Mouse (Mus musculus) heart, embryonic 13.5 days (tissue): Measurements from ENCODE around the gene Wdr19. TPM values are rescaled to one million over a fixed set of nuclear protein-coding genes. Genes with fewer than 3 reads are reported as not detected.

Source experiments
- ATAC-seq: fragments of 200-750 bp; cut with Nextera tagmentation; 2 replicates; pipeline ENCODE4 v1.8.0; 2017; ENCODE audit warnings: moderate TSS enrichment; ENCODE audit not compliant: insufficient number of reproducible peaks, low FRiP score, low TSS enrichment; ENCODE audit errors: extremely low read depth
- H3K27ac ChIP-seq: fragments of 300-500 bp; sonication (generic); replicated peaks from 2 replicates; pipeline ENCODE4 v1.5.1; 2015; ENCODE audit warnings: moderate library complexity, mild to moderate bottlenecking, inconsistent platforms
- H3K27me3 ChIP-seq: fragments of 300-500 bp; sonication (generic); replicated peaks from 2 replicates; pipeline ENCODE4 v1.6.1; 2015; ENCODE audit warnings: mild to moderate bottlenecking, inconsistent platforms
- H3K36me3 ChIP-seq: fragments of 300-500 bp; sonication (generic); 2 replicates; pipeline ENCODE4 v1.6.1; 2015; ENCODE audit warnings: mild to moderate bottlenecking, inconsistent platforms
- H3K4me1 ChIP-seq: fragments of 300-500 bp; sonication (generic); 2 replicates; pipeline ENCODE4 v1.6.1; 2015; ENCODE audit warnings: inconsistent platforms
- H3K4me2 ChIP-seq: fragments of 300-500 bp; sonication (generic); 2 replicates; pipeline ENCODE4 v1.6.1; 2015; ENCODE audit warnings: inconsistent platforms, mild to moderate bottlenecking, moderate library complexity
- H3K4me3 ChIP-seq: fragments of 300-500 bp; sonication (generic); 2 replicates; pipeline ENCODE4 v1.5.1; 2015; ENCODE audit warnings: moderate library complexity, mild to moderate bottlenecking, inconsistent platforms
- H3K9ac ChIP-seq: fragments of 300-500 bp; sonication (generic); 2 replicates; pipeline ENCODE4 v1.6.1; 2015; ENCODE audit warnings: inconsistent platforms, mild to moderate bottlenecking, moderate library complexity
- H3K9me3 ChIP-seq: fragments of 300-500 bp; sonication (generic); 2 replicates; pipeline ENCODE4 v1.6.1; 2016; ENCODE audit warnings: inconsistent platforms
- WGBS: fragments of 180-500 bp; shearing (Covaris S2); methylation state at CpG from one replicate; pipeline ENCODE4 v1.1.7; 2015; ENCODE audit warnings: mixed read lengths; 5-methylcytosine and 5-hydroxymethylcytosine counted together
- polyA plus RNA-seq: library from polyadenylated mRNA; unstranded; fragments of >200 nt; fragmentation: Nextera tagmentation; extraction: Ambion mirVana; gene quantifications from 2 replicates; pipeline ENCODE4 v1.2.1, GENCODE M21; 2015

Gene Wdr19
- polyA plus RNA-seq, 1 experiment from 2014 or later: 6.2 TPM

DNA sequence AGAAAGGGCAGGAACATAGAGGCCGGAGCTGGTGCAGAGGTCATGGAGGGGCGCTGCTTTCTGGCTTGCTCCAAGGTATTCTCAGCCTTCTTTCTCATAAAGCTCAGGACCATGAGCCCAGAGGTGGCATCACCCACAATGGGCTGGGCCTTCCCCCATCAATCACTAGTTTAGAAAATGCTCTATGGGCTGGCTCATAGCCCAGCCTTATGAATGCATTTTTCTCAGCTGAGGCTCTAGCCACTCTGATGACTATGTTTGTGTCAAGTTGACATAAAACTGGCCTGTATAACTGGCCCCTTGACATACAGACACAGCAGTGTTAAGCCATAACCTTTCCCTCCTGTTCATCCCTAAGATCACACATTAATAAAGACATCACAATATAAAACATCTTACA, 5.2 kb downstream of the Wdr19 start:
- H3K4me1 ChIP-seq: peaks cover 19% of the 10 kb centered on the region
- no peak overlapping the region for H3K4me3 ChIP-seq
- ATAC-seq: no peak
- H3K9ac ChIP-seq: no peak overlapping the region
- H3K4me2 ChIP-seq: no peak overlapping the region
- H3K9me3 ChIP-seq: no peaks in the 10 kb centered on the region
- no peaks in the 10 kb centered on the region for H3K27me3 ChIP-seq
- H3K36me3 ChIP-seq: peaks cover 6% of the 10 kb centered on the region; the same call in 1 of the 2 replicates
- WGBS: 78% methylated on average over 2 of the region's 2 CpGs
- no peak overlapping the region for H3K27ac ChIP-seq

DNA sequence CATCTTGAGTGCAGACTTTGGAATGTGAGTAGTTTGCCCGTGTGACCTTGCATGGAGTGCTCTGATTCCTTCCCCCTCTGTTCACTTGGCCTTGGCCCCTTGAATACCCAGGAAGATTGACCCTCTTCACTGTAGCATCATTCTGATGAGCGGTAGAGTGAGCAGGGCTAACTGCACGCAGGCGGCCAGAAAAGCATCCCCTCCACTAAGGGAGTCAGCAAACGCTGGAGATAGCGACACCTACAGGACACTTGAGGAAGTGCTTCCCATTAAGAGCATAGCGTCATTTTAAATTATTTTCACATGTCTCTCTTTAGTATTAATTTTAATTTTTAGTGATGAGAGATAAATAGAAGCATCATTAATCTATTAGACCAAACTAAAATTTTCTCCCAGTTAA, 13.8 kb downstream of the Wdr19 start:
- H3K9me3 ChIP-seq: no peaks in the 10 kb centered on the region
- H3K9ac ChIP-seq: no peak overlapping the region
- H3K27me3 ChIP-seq: no peaks in the 10 kb centered on the region
- H3K36me3 ChIP-seq: no peaks in the 10 kb centered on the region; the same call in 1 of the 2 replicates
- no peak overlapping the region for H3K4me3 ChIP-seq
- ATAC-seq: no peak
- no peak overlapping the region for H3K27ac ChIP-seq
- H3K4me2 ChIP-seq: no peak overlapping the region
- 22% methylated on average over 7 of the region's 7 CpGs for WGBS
- H3K4me1 ChIP-seq: no peaks in the 10 kb centered on the region

DNA sequence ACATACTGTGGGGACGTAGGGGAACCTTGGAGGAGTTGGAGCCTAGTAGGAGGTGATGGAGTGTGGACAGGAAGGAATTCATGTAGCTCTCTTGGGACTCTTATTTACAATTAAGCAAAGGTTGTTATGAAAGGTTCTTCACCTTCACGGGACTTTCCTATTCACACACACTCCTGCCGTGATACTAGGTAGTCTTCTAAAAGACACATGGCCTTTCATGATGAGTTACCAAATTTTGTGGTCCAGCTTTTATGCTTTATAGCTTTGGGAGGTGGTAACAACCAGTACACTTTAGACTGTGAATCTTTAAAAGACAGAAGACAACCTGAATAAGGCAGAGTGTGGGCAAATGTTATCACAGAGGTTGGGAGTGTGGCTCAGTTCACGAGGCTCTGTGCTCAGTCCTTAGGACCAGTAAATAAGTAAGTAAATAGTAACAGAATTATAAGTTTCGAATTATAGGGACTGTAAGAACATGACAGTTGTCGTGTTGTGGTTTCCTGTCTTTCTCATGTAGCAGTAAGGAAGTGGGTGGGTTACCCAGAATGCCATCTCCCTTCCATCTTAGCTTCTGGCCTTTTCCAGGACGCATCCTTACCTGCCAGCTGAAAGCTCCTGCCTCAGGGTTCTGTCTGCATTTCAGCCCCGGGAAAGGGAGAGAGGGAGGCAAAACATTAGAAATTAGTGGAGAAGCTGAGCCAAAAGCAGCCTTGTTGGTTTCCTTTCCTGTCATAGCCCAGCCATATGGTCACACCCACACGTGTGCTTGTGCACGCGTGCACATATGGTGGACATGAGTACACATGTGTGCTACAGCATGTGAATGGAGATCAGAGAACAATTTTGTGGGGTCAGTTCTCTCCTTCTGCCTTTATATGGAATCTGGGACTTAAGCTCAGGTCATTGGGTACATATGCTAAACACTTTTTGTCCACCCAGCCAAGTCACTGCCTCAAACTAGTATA, 18.1 kb downstream of the Wdr19 start:
- no peak for ATAC-seq
- Histone ChIP-seq H3K4me1 (peaks cover 6% of the 10 kb centered on the region), H3K27me3 (no peaks in the 10 kb centered on the region), H3K4me2 (no peak overlapping the region), H3K9ac (no peak overlapping the region), H3K27ac (no peak overlapping the region), H3K4me3 (no peak overlapping the region), H3K36me3 (peaks cover 8% of the 10 kb centered on the region), H3K9me3 (no peaks in the 10 kb centered on the region)
- 78% methylated on average over 11 of the region's 11 CpGs for WGBS

DNA sequence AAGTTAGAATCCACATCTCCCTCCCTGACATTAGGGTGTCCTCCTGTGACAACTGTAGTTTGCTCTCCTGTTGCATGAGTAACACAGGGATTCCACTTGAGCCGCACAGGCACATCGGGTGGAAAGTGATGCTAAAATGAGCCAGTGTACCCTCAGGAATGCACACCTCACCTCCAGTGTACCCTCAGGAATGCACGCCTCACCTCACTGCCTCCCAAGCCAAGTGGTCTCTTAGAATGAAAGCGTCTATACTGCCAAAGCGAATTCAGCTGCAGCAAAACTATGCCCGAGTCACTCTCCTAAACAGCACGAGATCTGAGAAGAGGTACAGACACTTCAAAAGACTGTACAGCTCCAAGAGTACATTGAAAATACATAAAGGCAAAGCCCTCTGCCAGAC, 21.5 kb downstream of the Wdr19 start:
- 40% methylated on average over 7 of the region's 7 CpGs for WGBS
- H3K27ac ChIP-seq: no peak overlapping the region
- ATAC-seq: no peak

DNA sequence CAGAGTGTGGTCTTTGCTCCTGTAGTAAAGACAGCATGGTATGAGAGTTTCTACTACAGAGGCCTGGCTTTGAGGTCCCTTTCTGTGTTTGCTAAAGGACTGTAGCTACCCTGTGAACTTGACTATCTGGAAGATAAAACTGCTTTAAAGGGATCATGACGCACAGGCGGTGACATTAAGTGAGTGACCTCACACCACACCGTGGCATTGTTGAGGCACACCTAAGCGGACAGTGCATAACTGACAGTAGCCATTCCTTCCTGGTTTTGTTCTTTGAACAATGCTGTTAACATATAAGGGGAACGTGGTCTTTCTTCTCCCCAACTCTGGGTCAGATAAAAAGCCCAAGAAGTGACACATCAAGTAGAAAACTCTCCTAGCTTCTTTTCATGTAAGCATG, 24.6 kb downstream of the Wdr19 start:
- no peak overlapping the region for H3K4me2 ChIP-seq
- peaks cover 36% of the 10 kb centered on the region for H3K36me3 ChIP-seq
- WGBS: 52% methylated on average over 5 of the region's 5 CpGs
- H3K27ac ChIP-seq: no peak overlapping the region
- peaks cover 6% of the 10 kb centered on the region for H3K4me1 ChIP-seq
- ATAC-seq: no peak
- H3K9me3 ChIP-seq: no peaks in the 10 kb centered on the region
- no peak overlapping the region for H3K9ac ChIP-seq
- no peak overlapping the region for H3K4me3 ChIP-seq
- no peaks in the 10 kb centered on the region for H3K27me3 ChIP-seq

More for the DNA sequence above, 21.5 kb downstream of the Wdr19 start:
- H3K9me3 ChIP-seq: no peaks in the 10 kb centered on the region
- peaks cover 23% of the 10 kb centered on the region for H3K36me3 ChIP-seq
- no peaks in the 10 kb centered on the region for H3K27me3 ChIP-seq
- no peak overlapping the region for H3K4me2 ChIP-seq
- H3K4me1 ChIP-seq: peaks cover 6% of the 10 kb centered on the region
- no peak overlapping the region for H3K4me3 ChIP-seq
- H3K9ac ChIP-seq: no peak overlapping the region

DNA sequence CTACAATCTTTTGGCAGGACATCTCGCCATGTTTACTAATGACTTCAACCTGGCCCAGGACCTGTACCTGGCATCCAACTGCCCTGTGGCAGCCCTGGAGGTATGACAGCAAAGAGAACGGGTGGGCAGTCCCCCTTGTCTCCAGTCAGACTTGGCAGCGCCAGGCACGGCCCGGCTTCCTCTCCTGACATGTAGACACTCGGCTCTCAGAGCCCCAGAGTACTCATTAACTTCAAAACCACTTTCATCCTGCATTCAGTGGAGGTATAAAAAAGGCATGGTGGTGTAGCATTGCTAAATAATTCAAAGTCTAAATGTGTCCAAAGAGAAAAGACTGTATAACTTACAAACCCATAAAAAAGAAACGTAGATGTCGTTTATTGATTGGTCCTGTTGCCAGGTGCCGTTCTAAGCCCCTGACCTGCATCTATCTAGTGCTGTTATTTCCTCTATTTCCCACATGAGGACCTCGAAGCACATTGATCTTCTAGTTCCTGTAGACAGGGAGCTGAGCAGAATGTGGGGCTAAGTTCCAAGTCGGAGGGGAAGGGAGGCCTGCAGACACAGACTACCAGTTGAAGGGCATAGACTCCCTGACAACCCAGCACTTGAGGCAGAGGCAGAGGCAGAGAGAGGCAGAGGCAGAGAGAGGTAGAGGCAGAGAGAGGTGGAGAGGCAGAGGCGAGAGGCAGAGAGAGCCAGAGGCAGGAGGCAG, 31.9 kb downstream of the Wdr19 start:
- Histone ChIP-seq H3K4me1 (no peaks in the 10 kb centered on the region), H3K9ac (no peak overlapping the region), H3K27ac (no peak overlapping the region), H3K27me3 (no peaks in the 10 kb centered on the region), H3K4me3 (no peak overlapping the region), H3K36me3 (peaks cover 32% of the 10 kb centered on the region), H3K4me2 (no peak overlapping the region), H3K9me3 (no peaks in the 10 kb centered on the region)
- no peak for ATAC-seq
- WGBS: 77% methylated on average over 12 of the region's 12 CpGs

DNA sequence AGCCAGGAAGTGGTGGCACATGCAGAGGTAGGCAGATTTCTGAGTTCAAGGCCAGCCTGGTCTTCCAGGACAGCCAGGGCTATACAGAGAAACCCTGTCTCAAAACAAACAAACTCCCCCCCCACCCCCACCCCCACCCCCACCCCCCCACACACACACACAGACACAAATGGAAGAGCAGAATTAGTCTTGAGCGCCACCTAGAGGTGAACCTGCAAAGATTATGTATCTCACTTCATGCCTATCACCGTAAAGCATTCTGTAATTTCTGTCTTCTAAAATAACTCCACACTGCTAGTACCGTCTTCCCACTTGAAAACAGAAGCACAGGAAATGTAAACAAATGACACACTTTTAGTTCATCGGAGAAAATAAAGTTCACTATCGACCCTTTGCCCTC, 43.2 kb downstream of the Wdr19 start:
- 42% methylated on average over 5 of the region's 5 CpGs for WGBS
- Histone ChIP-seq H3K27ac (no peak overlapping the region), H3K4me1 (peaks cover 14% of the 10 kb centered on the region), H3K4me2 (no peak overlapping the region), H3K4me3 (no peak overlapping the region), H3K9ac (no peak overlapping the region), H3K36me3 (peaks cover 23% of the 10 kb centered on the region), H3K27me3 (no peaks in the 10 kb centered on the region), H3K9me3 (no peaks in the 10 kb centered on the region)
- no peak for ATAC-seq

DNA sequence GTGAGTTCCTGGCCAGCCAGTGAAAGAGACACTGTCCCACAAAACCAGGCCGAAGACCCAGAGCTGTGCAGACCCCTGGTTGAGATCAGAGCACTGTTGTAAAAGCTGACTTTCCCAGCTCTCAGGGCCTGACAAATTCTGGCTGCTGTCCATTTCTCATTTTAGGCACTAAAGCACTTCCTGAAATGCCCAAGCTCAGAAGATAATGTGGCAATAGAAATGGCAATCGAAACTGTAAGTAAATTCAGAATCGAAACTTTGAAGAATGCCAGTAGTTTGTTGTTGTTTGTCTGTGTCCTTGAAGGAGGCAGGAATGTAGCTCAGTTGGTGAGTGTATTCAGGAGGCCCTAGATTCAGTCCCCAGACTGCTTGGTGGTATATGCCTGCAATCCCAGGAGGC, 47.8 kb downstream of the Wdr19 start:
- Histone ChIP-seq H3K9me3 (no peaks in the 10 kb centered on the region), H3K4me3 (no peak overlapping the region), H3K9ac (no peak overlapping the region), H3K27me3 (no peaks in the 10 kb centered on the region), H3K27ac (no peak overlapping the region), H3K4me1 (0 out of 2 replicates have a peak, but pooled peaks cover 6% of the 10 kb centered on the region), H3K36me3 (peaks cover 31% of the 10 kb centered on the region), H3K4me2 (no peak overlapping the region)
- ATAC-seq: no peak
- WGBS: 83% methylated on average over 3 of the region's 3 CpGs

DNA sequence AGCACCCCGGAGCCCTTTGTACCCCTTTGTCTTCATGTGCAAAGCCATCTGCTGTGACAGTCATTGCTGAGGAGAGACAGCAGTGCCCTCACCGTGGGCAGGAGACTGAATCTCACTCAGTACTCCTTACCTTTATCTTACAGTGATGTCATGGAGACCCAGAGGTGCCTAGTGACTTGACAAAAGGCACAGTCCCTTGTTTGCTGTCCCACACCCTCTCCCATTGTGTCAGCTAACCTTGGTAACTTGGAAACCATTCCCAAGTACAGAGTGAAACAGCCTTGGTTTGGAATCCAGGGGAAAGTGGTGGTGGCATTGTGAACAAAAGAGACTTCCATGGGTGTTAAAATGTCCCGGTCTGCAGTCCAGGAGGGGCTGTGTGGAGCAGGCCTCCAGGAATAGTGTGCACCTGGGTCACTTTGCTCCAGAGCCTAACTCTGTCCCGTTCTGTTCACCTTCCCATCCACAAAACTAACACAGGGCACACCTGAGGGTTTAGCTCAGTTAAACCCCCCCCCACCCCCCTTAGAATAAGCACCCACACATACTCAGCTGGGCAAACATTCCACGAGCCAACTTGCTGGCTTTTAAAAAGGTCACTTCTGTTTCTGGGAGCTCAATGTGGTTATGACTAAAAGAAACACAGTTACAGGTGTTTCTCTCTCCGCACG, 50.8 kb downstream of the Wdr19 start:
- ATAC-seq: no peak
- 68% methylated on average over 7 of the region's 7 CpGs for WGBS
- Histone ChIP-seq H3K9ac (no peak overlapping the region), H3K36me3 (peaks cover 38% of the 10 kb centered on the region), H3K27me3 (no peaks in the 10 kb centered on the region), H3K4me2 (no peak overlapping the region), H3K27ac (no peak overlapping the region; the same call in 1 of the 2 replicates), H3K9me3 (no peaks in the 10 kb centered on the region), H3K4me1 (0 out of 2 replicates have a peak, but pooled peaks cover 6% of the 10 kb centered on the region), H3K4me3 (no peak overlapping the region)

DNA sequence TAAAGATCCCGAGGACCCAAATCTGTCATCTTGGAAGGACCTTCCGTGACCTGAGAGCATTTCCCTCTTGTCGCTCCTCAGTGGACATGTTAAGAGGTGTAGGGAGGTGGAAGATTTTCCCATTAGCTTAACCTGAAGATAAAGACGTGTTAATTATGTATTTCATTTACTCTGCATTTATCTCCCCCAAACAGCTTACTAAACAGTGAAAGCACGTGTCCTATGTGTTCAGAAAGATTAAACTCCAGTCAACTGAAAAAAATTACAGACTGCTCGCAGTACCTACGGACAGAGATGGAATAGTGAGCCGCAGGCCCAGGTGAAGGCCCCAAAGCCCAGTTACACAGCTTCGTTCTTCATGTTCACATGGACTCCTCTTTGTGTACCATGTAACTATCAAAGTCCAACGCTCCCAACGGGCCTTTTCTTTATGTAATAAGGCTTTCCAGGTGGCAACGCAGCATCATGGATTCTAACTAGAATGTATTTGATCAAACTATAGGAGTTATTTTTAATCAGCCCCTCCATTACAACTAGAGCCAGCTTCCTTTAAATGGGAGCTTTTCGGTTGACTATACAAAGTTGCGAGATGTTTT, 58.5 kb downstream of the Wdr19 start:
- Histone ChIP-seq H3K9ac (no peak overlapping the region), H3K27me3 (no peaks in the 10 kb centered on the region), H3K27ac (no peak overlapping the region), H3K36me3 (peaks cover 95% of the 10 kb centered on the region), H3K4me1 (no peaks in the 10 kb centered on the region), H3K4me3 (no peak overlapping the region), H3K9me3 (no peaks in the 10 kb centered on the region), H3K4me2 (no peak overlapping the region)
- WGBS: 89% methylated on average over 14 of the region's 14 CpGs
- ATAC-seq: no peak

DNA sequence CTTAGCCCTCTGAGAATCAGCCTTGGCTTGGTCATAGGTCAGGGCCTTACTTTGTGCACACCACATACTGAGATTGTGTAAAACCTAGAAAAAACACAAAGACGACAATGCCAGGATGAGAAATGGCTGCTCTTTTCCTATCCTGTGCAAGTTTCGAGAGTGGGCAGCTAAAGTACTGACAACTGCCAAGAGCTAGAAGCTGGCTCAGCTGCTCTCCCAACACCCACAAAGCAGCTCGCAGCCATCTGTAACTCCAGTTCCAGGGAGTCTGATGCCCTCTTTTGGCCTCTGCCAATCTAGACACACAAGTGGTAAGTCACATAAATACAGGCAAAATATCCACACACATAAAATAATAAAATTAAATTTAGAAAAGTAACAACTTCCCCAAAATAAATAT, 74.5 kb downstream of the Wdr19 start:
- WGBS: 85% methylated on average over 3 of the region's 3 CpGs
- Histone ChIP-seq H3K27me3 (no peaks in the 10 kb centered on the region), H3K36me3 (peaks cover 98% of the 10 kb centered on the region), H3K4me2 (no peak overlapping the region), H3K27ac (no peak overlapping the region), H3K4me1 (no peaks in the 10 kb centered on the region), H3K9ac (no peak overlapping the region), H3K9me3 (no peaks in the 10 kb centered on the region), H3K4me3 (no peak overlapping the region)
- no peak for ATAC-seq
